Mouse (Mus musculus) thymus, postnatal 14 days (tissue): ENCODE measurements around the gene Lypd6b.

Experiments
- DNase-seq: peaks from one replicate; pipeline ENCODE4 v3.0.0; 2021

The Lypd6b gene

DNA sequence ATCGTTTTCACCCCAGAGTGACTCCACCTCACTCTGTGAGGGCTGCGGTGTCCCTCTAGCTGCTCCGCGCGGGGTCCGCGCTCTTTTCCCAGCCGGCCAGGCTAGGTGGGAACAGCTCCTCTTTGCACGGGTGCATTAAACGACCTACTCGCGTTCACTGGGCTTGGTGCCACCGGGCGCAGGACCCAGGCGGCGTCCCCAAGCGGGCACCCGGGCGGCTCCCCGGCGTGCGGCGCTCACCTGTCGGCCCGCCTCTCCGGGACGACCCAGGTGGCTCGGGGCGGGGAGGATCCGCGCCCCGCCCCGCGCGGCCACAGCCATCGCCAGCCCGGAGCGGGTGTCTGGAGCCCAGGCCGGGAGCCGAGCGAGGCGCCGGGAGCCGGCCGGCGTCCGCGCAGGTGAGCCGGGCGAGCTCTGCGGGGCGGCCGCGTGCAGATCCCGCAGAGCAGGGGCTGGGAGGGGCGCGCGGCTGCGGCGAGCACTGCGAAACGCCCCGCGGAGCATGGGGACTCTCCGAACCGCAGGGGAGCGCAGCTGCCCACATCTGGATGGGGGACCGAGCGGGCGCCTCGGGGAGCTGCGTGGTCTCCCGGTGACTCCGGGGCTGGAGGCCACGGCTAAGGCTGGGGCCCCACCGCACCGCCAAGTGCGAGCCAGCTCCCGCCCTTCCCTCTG, at the start of gene Lypd6b:
Lypd6b (plus strand) TSS at position 313 of the 675 bp plus-strand sequence.
- DNase-seq = peak; percentile 25

DNA sequence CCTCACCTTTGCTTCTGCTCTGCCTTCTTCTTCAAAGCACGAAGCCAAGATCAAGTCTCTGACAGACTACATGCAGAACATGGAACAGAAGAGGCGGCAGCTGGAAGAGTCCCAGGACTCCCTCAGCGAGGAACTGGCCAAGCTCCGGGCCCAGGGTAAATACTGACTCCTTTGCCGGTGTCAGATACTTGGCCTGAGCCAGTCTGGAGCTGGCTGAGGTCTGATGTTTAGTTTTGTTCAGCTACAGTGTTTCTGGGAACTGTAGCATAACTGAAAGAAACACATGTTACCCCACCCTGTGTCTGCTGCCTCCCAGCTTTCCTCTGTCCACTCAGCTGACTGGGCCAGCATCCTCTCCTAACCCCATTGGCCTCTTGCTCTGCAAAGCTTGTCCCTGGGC, 48.4 kb upstream of the Lypd6b start:
- DNase-seq = no peak

DNA sequence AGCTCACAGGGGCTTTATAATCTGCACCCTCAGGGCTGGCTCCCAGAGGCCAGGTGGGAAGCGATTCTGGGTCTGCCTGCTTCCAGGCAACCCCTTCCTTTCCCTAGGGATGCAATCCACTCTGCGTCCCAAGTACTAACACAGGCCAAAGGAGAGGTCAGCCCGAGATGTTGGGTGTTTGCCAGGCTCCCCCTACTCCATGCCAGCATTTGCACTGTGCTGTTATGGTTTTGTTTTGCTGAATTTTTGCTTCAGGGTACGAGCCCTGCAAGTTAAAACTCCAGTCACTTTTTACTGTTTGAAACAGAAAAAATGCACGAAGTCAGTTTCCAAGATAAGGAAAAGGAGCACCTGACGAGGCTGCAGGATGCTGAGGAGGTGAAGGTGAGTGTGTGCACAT, 46.5 kb upstream of the Lypd6b start:
- DNase-seq = no peak

DNA sequence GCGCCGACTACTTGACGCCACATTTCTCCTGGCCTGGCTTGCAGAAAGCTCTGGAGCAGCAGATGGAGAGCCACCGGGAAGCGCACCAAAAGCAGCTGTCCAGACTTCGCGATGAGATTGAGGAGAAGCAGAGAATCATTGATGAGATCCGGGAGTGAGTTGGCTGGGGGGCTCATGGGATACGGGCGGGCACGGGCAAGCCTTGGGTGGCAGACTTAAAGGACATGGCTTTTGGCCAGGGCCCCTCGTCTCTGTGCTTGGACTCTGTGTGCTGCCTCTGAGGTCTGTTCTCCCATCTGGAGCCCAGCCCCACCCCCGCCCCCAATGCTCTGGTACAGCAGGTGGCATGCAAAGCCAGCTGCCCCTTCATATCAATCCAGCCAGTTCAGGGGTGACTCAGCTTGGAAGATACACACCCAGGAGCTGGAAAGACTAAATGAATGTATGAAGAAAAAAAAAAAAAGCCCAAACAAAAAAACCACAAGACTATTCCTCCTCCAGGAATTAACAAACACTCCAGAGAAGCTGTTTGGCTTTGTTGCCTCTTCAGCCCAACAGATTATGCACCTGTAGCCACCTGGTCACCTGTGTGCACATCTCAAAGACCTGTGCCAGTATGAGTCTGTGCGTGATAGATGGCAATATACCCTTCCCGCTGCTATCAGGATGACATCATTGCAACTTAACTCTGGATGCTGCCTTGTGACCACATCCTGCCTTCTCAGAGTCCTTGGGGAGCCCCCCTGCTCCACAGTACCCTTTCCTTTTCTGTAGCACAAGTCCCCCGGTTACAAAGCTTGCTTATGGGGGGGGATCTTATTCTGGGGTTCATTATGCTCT, 45.4 kb upstream of the Lypd6b start:
- DNase-seq = peak; percentile 41

DNA sequence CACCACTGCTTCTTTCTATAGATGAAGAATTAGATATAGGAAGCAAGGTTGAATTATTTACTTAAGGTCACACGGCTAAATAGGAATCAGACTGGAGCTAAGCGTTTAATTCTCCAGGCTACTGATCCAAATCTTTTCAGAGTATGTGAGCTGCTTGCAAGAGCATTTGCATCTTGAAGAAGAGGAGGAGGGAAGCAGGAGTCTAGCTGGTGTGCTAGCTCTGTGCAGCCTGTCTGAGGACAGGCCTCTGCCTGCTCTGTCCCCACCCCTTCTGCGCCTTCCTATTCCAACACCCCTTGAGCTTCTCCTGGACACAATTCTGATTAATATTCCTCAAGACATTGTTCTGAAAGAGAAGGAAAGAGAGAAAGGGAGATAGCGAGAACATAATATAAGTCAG, 44.6 kb upstream of the Lypd6b start:
- no peak for DNase-seq

DNA sequence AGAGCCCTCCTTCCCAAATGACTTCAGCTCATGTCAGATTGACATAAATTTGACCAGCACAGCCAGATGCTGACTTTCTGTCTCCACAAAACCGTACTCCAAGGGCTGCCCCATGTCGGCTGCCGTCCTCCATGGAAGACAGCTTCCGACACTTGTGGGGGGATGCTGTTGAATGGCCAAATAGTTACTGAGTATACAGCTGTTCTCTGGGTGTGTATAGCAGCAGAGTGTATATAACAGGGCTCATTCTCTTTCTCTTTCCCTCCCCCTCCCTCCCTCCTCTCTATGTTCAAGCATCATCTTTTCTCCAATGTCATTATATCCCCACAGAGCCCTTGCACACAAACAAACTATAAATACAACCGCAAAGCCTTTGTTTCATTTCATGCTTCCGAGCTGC, 43.7 kb upstream of the Lypd6b start:
- DNase-seq = no peak

DNA sequence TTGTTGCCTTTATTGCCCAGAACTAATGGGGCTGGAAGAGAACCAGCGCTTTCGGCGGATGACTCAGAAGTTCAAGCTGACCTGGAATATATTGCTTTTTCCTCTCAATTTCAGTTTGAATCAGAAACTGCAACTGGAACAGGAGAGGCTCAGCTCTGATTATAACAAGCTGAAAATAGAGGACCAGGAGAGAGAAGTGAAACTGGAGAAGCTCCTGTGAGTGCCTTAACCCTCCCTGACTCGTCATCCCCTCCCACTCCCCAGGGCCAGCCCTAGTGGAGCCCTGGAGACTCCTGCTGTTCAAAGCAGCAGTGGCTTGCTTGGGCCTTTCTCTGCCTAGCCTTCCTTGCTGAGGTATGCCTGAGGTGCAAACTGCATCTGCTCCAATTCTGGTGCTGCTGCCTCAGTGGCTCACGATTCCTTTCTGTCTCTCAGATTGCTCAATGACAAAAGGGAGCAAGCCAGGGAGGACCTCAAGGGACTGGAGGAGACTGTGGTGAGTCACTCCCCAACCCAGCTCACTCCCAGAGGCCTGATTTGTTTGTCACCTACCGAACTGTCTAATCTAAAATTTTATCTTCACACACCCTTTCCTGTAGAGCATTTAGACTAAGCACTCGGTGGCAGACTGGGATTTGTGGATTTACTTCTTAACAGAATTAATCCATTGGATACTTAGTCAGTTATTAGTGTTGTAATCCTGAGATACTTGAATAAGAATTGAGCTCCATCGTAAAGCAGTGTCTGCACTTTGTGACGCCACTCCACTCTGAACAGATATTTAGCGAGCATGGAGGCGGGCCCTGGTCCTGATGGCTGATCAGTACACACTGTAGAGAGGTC, 43.0 kb upstream of the Lypd6b start:
- no peak for DNase-seq

DNA sequence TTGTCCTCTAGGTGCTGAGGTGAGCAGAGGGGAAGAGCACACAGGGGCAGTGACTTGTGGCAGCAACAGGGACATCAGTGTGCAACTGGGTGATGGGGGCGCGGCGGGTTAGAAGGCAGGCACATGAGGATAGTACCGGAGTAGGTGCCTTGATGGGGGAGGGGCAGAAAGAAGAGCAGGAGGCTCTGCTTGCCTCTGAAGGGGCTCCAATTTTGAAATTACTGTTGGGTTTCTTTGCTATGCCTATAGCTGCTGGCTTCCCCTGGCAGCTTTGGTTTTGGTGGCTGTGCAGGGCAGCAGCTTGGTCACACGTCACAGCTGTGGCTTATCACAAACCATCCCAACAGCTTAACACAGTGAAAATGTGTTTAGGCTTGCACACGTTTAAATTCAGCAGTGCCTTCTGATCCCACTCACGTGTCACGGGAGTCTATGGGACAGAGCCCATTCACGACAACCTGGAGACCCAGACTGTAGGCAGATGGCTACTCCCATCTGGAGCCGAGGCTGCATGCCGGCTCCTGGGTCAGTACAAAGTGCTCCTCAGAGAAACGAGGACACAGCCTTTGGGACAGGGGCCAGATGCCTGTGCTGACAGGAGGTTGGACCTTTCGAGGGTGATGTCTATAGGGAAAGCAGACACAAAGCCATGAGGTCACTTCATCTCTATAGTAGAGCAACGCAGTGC, 42.2 kb upstream of the Lypd6b start:
- no peak for DNase-seq

DNA sequence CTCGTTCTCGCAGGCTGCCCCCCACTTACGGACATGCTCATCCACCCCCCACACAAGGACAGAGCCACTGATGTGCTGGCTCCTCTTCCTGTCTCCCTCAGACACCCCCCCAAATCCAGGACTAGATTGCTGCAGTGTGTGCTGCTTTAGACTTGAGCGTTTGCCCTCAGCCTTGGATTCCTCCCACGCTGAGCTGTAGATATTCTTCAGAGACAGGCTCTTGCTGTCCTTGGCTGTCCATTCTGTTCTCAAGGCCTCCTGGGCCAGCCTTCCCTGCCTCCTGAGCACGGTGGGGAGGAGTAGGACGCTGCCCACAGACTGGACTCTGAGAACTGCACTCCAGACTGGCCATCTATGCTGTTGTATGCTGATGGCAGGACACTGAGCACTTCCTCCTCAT, 40.5 kb upstream of the Lypd6b start:
- no peak for DNase-seq

DNA sequence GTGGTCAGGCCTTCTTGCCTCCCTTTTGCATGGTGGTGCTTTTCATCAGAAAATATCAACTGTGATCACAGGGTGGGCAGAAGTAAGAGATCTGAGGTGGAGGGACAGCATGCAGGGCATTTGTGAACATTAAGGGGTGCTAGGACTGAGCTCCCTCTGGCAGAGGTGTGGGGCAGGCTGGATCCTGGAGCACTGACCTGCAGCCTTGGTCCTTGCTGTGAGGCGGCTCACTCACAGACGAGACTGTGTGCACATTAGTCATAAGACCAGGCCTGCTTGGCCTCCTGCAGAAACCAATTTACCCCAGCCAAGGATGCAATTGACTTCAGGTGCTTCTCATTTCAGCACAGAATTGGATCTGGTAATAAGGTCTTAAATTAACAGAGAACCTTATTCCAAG, 39.8 kb upstream of the Lypd6b start:
- no peak for DNase-seq

DNA sequence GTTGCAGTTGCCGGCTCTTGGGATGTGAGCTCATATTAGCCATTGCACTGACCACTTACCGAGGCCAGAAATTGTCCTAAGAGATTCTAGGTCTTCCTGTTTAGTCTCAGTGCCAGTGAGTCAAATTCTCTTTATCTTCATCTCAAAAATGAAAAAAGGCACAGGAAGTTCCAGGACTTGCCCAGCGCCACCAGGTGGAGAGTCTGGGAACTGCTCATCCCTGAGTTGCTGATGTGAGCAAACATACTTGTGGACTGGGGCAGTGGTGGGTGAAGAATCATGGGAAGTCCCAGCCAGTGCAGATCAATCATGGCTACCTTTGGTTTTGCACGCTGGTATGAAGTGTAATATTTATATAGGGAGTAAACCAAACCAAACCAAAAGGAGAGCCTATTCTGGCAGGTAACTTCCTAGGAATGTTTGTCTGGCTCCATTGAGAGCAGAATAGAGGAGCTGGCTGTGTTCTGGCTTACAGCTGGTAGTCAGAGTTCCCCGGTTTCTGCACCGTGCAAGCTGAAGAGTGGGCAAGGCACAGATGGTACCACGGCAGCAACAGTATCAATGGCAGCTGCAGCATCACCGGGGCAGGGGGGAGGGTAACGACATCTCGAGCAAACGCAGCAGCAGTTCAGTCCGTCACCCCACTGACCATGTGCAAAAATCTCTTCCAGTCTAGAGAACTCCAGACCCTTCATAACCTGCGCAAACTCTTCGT, 38.7 kb upstream of the Lypd6b start:
- DNase-seq = peak; percentile 66

DNA sequence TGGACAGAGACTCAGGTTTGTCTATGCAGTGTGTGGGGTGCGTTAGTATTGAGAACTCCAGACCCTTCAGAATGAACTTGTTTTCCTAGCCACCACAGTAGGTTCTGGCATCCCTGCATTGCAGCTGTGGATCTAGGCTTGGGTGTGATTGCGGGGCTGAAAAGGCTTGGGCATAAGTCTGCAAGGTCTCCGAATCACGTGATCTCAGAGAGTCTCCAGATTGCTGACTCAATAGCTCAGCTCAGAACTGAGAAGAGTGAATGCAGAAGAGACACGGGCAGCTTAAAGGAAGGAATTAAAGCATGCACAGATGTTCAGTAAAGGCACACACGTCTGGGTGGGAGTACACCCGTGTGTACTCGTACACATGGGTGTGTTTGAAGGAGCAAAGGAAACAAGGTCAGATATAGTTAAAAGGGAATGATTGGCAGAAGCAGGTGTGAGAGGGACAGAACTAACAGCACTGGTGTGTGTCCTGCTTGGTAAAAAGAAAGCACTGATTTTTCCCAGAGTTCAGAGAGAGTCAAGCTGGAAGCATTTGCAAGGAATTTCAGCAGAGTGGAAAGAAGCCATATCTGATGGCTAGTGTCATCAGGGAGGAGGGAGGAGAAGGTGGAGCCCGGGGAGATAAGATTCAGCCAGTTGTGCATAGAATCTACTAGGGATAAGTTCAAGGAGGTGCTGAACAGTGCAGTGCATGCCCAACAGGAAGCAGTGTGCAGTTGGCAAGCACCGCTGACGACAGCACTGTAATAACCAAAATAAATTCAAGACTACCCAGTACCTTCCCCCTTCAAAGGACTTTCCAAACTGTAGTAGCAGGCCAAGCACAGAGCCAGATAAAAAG, 37.5 kb upstream of the Lypd6b start:
- no peak for DNase-seq

DNA sequence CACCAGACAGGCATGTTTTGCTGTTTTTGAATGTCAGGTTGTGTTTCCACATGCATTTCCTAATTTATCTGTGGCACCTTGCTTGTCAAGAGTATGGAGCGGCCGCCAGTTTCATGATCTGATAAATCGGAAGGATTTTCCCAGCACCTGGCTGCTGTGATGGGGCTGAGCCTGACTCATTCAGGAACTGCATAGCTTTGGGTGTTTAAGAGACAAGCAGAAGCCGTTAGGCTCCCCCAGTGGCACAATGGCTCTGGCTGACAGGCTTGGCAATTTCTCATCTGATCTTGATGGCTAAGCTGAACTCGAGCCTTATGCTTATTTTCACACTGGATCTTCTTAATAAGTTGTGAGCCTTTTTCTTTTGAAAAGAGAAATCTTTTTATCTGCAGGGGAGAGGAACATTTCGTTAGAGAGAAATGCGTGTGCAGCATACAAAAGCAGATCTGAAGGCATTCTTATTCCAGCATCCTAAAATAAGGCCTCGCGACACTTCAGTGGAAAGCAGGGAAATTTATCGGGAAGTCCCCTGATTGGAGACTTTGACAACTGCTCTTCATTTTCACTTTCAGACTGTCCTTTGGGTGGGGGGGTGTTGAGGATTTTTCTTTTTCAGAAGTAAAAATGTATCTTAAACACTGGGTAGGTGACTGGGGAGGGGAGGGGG, 35.8 kb upstream of the Lypd6b start:
- no peak for DNase-seq

DNA sequence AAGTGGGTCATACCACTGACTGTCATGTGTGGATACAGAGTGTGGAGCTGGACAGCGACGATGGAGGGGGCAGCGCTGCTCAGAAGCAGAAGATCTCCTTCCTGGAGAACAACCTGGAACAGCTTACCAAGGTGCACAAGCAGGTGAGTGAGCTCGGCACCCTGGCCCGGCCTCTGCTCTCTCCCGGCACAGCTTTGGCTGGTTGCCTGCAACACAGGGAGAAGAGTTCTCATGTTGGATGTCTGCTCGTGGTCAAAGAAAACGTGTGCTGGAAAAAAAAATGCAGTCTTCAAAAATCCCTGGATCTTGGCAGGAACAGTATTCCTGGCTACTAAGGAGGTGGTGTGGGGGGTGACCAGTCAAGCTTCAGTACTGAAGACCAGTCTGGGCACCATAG, 35.3 kb upstream of the Lypd6b start:
- DNase-seq = no peak

DNA sequence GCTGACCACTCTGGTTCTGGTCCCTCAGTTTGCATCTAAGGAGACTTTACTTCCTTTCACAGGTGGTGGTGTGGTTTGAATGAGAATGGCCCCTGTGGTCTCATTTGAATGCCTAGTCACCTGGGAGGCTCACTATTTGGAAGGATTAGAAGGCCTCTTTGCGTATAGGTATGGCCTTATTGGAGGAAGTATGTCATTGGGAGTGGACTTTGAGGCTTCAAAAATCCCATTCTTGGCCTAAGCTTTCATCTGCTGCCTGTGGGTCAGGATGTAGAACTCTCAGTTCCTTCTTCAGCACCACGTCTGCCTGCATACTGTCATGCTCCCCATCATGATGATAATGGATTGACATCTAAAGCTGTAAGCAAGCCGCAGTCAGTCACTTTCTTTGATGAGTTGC, 34.4 kb upstream of the Lypd6b start:
- DNase-seq = no peak

DNA sequence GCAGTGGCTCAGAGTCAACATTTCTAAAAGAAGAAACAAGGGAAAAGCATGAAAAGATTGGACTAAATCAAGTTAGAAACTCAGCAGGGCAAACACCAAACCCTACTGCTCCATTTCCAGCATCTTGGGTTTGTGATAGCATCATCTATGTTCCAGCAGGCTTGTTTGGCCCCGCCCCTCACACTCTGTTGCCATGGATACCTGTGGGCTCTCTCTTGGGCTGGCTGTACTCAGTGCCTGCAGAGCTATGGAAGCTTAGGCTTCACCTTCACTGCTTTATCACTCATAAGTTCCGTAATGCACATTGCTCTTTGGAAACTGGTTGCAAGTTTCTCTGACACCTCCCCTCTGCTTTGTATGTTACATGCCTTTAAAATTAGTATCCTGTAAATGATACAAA, 32.4 kb upstream of the Lypd6b start:
- peak; percentile 53 for DNase-seq

DNA sequence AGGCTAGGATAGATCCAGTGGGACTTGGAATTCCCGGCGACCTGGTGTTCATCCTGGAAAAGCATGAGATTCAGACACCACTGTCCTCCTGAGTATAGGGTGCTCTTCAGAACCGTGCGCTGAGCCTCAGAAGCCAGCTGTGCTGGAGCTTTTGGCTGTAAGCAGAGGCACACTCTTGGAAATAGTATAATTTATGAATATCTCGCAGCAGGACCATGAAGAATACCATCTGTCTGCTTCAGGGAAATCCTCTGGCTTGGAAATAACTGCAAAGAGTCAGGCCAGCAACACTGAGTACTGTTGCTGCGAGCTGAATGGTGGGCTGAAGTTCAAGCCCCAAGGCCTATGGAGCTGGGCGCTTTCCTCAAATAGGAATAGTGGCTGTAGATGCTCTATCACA, 29.9 kb upstream of the Lypd6b start:
- no peak for DNase-seq

DNA sequence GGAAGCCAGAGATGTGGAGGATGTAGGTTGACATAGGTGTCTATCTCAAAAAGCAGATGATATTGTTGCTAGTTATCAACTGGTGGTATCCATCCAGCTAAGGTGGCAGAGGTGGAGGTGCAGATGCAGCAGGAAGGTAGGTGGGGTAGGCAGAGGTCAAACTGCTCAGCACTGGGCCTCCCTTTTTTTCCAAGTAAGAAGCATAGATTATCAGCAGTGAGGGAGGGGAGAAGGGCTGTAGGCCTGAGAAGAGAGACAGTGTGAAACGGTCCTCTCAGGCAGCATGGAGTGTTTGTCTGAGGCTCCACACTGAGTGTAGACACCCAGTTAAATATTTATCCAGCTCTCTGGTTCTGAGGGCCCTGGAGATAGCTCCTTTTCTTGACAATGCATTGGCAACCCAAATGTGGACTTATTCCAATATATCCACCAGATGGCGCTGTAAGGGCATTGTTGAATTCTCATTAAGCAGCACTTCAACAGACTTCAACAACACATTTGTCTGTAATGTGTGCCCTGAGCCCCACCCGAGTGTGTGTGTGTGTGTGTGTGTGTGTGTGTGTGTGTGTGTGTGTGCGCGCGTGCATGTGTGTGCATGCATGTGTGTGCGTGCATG, 23.0 kb upstream of the Lypd6b start:
- DNase-seq = peak; percentile 58

DNA sequence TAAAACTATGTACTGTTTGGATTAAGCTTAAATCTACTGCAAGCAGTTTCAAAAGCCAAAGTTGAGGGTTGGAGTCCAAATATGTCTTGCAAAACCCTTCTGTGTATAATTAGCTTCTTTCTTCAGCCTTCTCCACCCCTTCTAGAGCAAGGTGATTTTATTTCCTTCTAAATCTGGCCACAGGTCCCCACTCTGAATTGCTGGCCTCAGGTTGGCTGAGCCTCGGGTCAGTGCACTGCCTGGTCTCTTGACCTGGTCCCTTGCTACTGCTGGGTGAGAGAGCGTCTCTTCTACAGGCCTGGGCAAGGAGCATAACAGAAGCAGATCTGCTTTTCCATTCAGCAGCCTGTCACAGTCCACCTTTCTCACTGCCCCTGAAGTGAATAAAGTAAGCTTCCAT, 18.6 kb upstream of the Lypd6b start:
- DNase-seq = no peak

DNA sequence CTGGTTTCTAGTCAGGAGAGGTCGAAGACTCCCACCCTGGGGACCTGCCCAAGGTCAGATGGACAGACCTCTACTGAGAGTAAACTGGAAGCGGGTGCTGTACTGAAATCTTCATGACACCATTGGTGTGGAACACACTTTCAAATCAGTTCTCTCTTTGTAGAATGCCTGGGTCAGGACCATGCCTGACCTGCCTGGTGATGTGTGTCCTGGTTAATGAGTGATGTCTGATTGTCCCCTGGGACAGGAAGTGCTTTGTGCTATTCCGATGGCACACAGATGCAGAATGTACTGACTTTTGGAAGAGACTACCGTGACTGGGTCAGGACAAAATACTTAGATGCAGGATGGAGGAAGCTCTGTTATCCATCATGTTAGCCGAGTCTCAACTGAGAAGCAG, 17.0 kb upstream of the Lypd6b start:
- DNase-seq = no peak
